Mouse (Mus musculus): Measurements from ENCODE around the gene Grin3a. TPM values are rescaled to one million over a fixed set of nuclear protein-coding genes. Genes with fewer than 3 reads are reported as not detected.

The Grin3a gene
- 0.22 TPM for polyA plus RNA-seq (2017; shearing (Covaris generic))

GRCm38 (mm10) chr4:49845612-49845985, at the start of gene Grin3a:
TSS of gene Grin3a (minus strand) at chr4:49845744.

GRCm38 (mm10) chr4:49681812-49682211, 163.7 kb downstream of the Grin3a start, which contains the start of gene Ppp3r2:
TSS of gene Ppp3r2 (minus strand) at chr4:49682024.

GRCm38 (mm10) chr4:49631319-49632138, 214.0 kb downstream of the Grin3a start, which contains the start of gene Rnf20:
TSS of gene Rnf20 (plus strand) at chr4:49632006.

Other genes starting within 250 kb of the Grin3a start
- not detected for gene Tmem246, start 247.9 kb downstream of the Grin3a start, polyA plus RNA-seq (2017; shearing (Covaris generic))
- 46.1 TPM for gene Rnf20, start 213.7 kb downstream of the Grin3a start, polyA plus RNA-seq (2017; shearing (Covaris generic))
- gene Ppp3r2, start 163.7 kb downstream of the Grin3a start, polyA plus RNA-seq (2017; shearing (Covaris generic)), result 0.29 TPM